Mouse (Mus musculus) forebrain, embryonic 14.5 days (tissue): Measurements from ENCODE around the gene Slc27a3. TPM values are rescaled to one million over a fixed set of nuclear protein-coding genes. Genes with fewer than 3 reads are reported as not detected.

ENCODE experiments used
- ATAC-seq: fragments of 200-750 bp; cut with Nextera tagmentation; 2 replicates; pipeline ENCODE4 v1.8.0; 2017; ENCODE audit warnings: mild to moderate bottlenecking, moderate library complexity
- DNase-seq: peaks from one replicate; pipeline ENCODE4 v3.0.0-alpha.2; 2015; ENCODE audit warnings: low spot score
- H3K27ac ChIP-seq: fragments of 300-500 bp; sonication (generic); 2 replicates; pipeline ENCODE4 v1.5.1; 2014; ENCODE audit warnings: low read depth, mild to moderate bottlenecking, control low read depth, low read length, moderate library complexity
- H3K27me3 ChIP-seq: fragments of 300-500 bp; sonication (generic); replicated peaks from 2 replicates; pipeline ENCODE4 v1.6.1; 2014; ENCODE audit warnings: low read length, control low read depth, mixed read lengths; ENCODE audit not compliant: control insufficient read depth, insufficient read depth
- H3K36me3 ChIP-seq: fragments of 300-500 bp; sonication (generic); 2 replicates; pipeline ENCODE4 v1.6.1; 2014; ENCODE audit warnings: low read length, control low read depth; ENCODE audit not compliant: control insufficient read depth, insufficient read depth
- H3K4me1 ChIP-seq: fragments of 300-500 bp; sonication (generic); 2 replicates; pipeline ENCODE4 v1.6.1; 2014; ENCODE audit warnings: antibody characterized with exemption, low read length, control low read depth; ENCODE audit not compliant: control insufficient read depth, insufficient read depth
- H3K4me2 ChIP-seq: fragments of 300-500 bp; sonication (generic); 2 replicates; pipeline ENCODE4 v1.6.1; 2014; ENCODE audit warnings: mild to moderate bottlenecking, control low read depth, low read length
- H3K4me3 ChIP-seq: fragments of 300-500 bp; sonication (generic); 2 replicates; pipeline ENCODE4 v1.5.1; 2014; ENCODE audit warnings: low read depth, low read length, control low read depth
- H3K9ac ChIP-seq: fragments of 300-500 bp; sonication (generic); 2 replicates; pipeline ENCODE4 v1.6.1; 2014; ENCODE audit warnings: mild to moderate bottlenecking, low read length, control low read depth, moderate library complexity
- H3K9me3 ChIP-seq: fragments of 300-500 bp; sonication (generic); replicated peaks from 2 replicates; pipeline ENCODE4 v1.6.1; 2016; ENCODE audit warnings: low read length, control low read depth, mixed read lengths; ENCODE audit not compliant: control insufficient read depth
- WGBS: fragments of 180-500 bp; shearing (Covaris S2); extraction: QIAGEN DNeasy Blood & Tissue Kit; methylation state at CpG from one replicate; pipeline ENCODE4 v1.1.7; 2014; 5-methylcytosine and 5-hydroxymethylcytosine counted together
- polyA plus RNA-seq: library from polyadenylated mRNA; unstranded; fragments of >200 nt; fragmentation: Nextera tagmentation; extraction: Ambion mirVana; gene quantifications from 2 replicates; pipeline ENCODE4 v1.2.1, GENCODE M21; 2014

The Slc27a3 gene
- polyA plus RNA-seq, result 11.9 and 13.4 TPM in 2 replicates

GRCm38 (mm10) chr3:90389511-90390490 is at the start of gene Slc27a3:
Gene Slc27a3 (minus strand): TSS chr3:90389938.
- H3K36me3 ChIP-seq, result peaks cover 55% of the 10 kb centered on the region
- no peaks in the 10 kb centered on the region for H3K9me3 ChIP-seq
- peak within 1 kb of the TSS; percentile 85 for H3K27ac ChIP-seq
- peak; percentile 68 for ATAC-seq
- peak within 1 kb of the TSS; percentile 68 for H3K4me3 ChIP-seq
- DNase-seq, result peak; percentile 62
- WGBS, result 1% methylated on average over 55 of the region's 55 CpGs
- H3K4me1 ChIP-seq, result peaks cover 21% of the 10 kb centered on the region
- no peaks in the 10 kb centered on the region for H3K27me3 ChIP-seq
- H3K9ac ChIP-seq, result peak within 1 kb of the TSS; percentile 91
- H3K4me2 ChIP-seq, result peak within 1 kb of the TSS; percentile 95

- H3K4me2 ChIP-seq, result no peak overlapping the region
- no peaks in the 10 kb centered on the region for H3K9me3 ChIP-seq
- H3K4me1 ChIP-seq, result peaks cover 8% of the 10 kb centered on the region
- no peak overlapping the region for H3K27ac ChIP-seq
- ATAC-seq (no peak), DNase-seq (no peak)
- 82% methylated on average over 4 of the region's 4 CpGs for WGBS
- H3K4me3 ChIP-seq, result no peak overlapping the region
- no peak overlapping the region for H3K9ac ChIP-seq
- no peaks in the 10 kb centered on the region for H3K36me3 ChIP-seq
- H3K27me3 ChIP-seq, result no peaks in the 10 kb centered on the region
Measured at GRCm38 (mm10) chr3:90437131-90437530, 47.4 kb upstream of the Slc27a3 start.

- H3K36me3 ChIP-seq, result peaks cover 4% of the 10 kb centered on the region; the same call in 1 of the 2 replicates
- ATAC-seq (no peak), DNase-seq (no peak)
- WGBS, result 49% methylated on average over 11 of the region's 11 CpGs
- peak overlapping the region; percentile 42; the same call in 1 of the 2 replicates for H3K9ac ChIP-seq
- H3K4me1 ChIP-seq, result peaks cover 19% of the 10 kb centered on the region
- H3K27ac ChIP-seq, result peak overlapping the region; percentile 35; the same call in 1 of the 2 replicates
- H3K27me3 ChIP-seq, result no peaks in the 10 kb centered on the region
- peak overlapping the region; percentile 73 for H3K4me3 ChIP-seq
- no peaks in the 10 kb centered on the region for H3K9me3 ChIP-seq
- peak overlapping the region; percentile 99 for H3K4me2 ChIP-seq
Measured at GRCm38 (mm10) chr3:90434073-90434730, 44.5 kb upstream of the Slc27a3 start.

- H3K36me3 ChIP-seq, result peaks cover 4% of the 10 kb centered on the region; the same call in 1 of the 2 replicates
- H3K4me2 ChIP-seq, result peak within 1 kb of the TSS; percentile 99
- ATAC-seq (peak; percentile 99), DNase-seq (peak; percentile 100)
- H3K9me3 ChIP-seq, result no peaks in the 10 kb centered on the region
- under 1% methylated on average over 52 of the region's 52 CpGs for WGBS
- H3K4me3 ChIP-seq, result peak within 1 kb of the TSS; percentile 73
- H3K27ac ChIP-seq, result peak within 1 kb of the TSS; percentile 95
- peaks cover 19% of the 10 kb centered on the region for H3K4me1 ChIP-seq
- H3K27me3 ChIP-seq, result no peaks in the 10 kb centered on the region
- H3K9ac ChIP-seq, result peak within 1 kb of the TSS; percentile 94
Measured at GRCm38 (mm10) chr3:90433381-90434020, 43.8 kb upstream of the Slc27a3 start, which contains the start of gene Ints3. Gene Ints3 (minus strand): TSS chr3:90433622.

GRCm38 (mm10) chr3:90432811-90433219 is 43.1 kb upstream of the Slc27a3 start:
- under 1% methylated on average over 12 of the region's 12 CpGs for WGBS
- peak overlapping the region; percentile 94 for H3K9ac ChIP-seq
- peak overlapping the region; percentile 95 for H3K27ac ChIP-seq
- H3K4me3 ChIP-seq, result peak overlapping the region; percentile 73
- no peaks in the 10 kb centered on the region for H3K27me3 ChIP-seq
- H3K36me3 ChIP-seq, result peaks cover 4% of the 10 kb centered on the region; the same call in 1 of the 2 replicates
- DNase-seq (peak; percentile 25), ATAC-seq (peak; percentile 24)
- H3K4me2 ChIP-seq, result peak overlapping the region; percentile 99
- no peaks in the 10 kb centered on the region for H3K9me3 ChIP-seq
- peaks cover 19% of the 10 kb centered on the region for H3K4me1 ChIP-seq

- H3K27me3 ChIP-seq, result no peaks in the 10 kb centered on the region
- H3K9me3 ChIP-seq, result no peaks in the 10 kb centered on the region
- H3K4me1 ChIP-seq, result peaks cover 19% of the 10 kb centered on the region
- H3K9ac ChIP-seq, result peak overlapping the region; percentile 94
- ATAC-seq, result no peak
- H3K36me3 ChIP-seq, result peaks cover 4% of the 10 kb centered on the region; the same call in 1 of the 2 replicates
- peak overlapping the region; percentile 73 for H3K4me3 ChIP-seq
- DNase-seq, result no peak
- H3K27ac ChIP-seq, result no peak overlapping the region
- 17% methylated on average over 2 of the region's 2 CpGs for WGBS
- peak overlapping the region; percentile 99 for H3K4me2 ChIP-seq
Measured at GRCm38 (mm10) chr3:90432348-90432747, 42.6 kb upstream of the Slc27a3 start.

GRCm38 (mm10) chr3:90429576-90429975 is 39.8 kb upstream of the Slc27a3 start:
- WGBS, result 89% methylated on average over 3 of the region's 3 CpGs
- H3K9ac ChIP-seq, result no peak overlapping the region
- H3K27ac ChIP-seq, result no peak overlapping the region
- peaks cover 19% of the 10 kb centered on the region for H3K4me1 ChIP-seq
- DNase-seq (no peak), ATAC-seq (no peak)
- no peak overlapping the region for H3K4me2 ChIP-seq
- no peaks in the 10 kb centered on the region for H3K9me3 ChIP-seq
- H3K36me3 ChIP-seq, result peaks cover 4% of the 10 kb centered on the region; the same call in 1 of the 2 replicates
- H3K4me3 ChIP-seq, result no peak overlapping the region
- no peaks in the 10 kb centered on the region for H3K27me3 ChIP-seq

- Histone ChIP-seq H3K36me3 (peaks cover 12% of the 10 kb centered on the region), H3K4me3 (no peak overlapping the region), H3K4me1 (peaks cover 15% of the 10 kb centered on the region), H3K4me2 (no peak overlapping the region), H3K27ac (no peak overlapping the region), H3K27me3 (no peaks in the 10 kb centered on the region), H3K9me3 (no peaks in the 10 kb centered on the region), H3K9ac (no peak overlapping the region)
- no peak for DNase-seq
- no peak for ATAC-seq
- 92% methylated on average over 6 of the region's 6 CpGs for WGBS
Measured at GRCm38 (mm10) chr3:90428186-90428585, 38.4 kb upstream of the Slc27a3 start.
